Comparison of ENCODE assay signal across 11 mouse cellular contexts in the genomic region with DNA sequence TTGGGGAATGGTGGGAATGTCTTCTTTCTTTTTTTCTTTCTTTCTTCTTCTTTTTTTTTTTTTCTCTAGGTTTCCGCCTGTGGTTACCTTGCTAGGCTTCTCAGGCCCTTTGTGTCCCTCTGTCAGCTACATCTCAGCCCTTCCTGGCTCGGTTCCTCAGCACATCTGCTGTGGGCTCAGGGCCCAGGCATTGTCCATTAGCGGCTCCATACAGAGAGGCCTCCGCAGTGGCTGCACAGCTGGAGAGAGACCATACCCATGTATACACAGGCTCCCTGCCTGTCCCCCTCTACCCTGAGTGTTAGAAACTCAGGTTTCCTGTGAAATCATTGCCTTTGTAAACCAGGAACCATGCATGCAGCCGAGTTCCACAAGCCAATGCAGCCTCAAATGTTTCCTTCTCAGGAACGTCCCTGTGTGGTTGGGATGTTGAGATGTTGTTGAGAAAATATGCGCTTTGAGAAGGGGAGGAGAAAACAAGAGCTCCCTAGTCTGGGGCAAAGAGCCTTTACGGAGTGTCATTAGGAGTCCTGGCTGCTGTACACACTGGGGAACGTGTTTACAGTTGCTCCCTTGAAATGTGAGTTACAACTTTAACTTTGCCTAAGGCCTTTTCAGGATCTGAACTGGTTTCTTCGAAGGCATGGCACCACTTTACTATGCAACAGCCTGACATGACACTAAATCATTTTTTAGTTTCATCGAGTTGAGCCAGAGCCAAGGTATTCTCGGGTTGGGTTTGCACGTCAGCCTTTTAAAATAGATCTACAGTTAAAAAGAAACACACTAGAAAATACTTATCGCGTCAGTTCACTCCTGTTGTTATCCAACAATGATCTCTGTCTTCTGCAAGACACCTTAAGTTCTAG. TPM values are rescaled to one million over a fixed set of nuclear protein-coding genes. Genes with fewer than 3 reads are reported as not detected.
A peak's percentile ranks its signal among the peaks of the same experiment; 100 is the strongest.
DNase-seq lines count a peak whose midpoint lies in the region; ATAC-seq lines count a peak whose summit lies in the region.
"Had no signal": no experiment of that assay in that cellular context is flagged by ENCODE, and none has a peak within 500 bp of the region (broad histone marks: within the 10 kb centered on the region; RNA-seq: fewer than 3 reads in every experiment).

No protein-coding gene starts in this region.

- H3K9me3 ChIP-seq in heart, embryonic 13.5 days: no peaks in the 10 kb centered on the region
- no peaks in the 10 kb centered on the region for H3K9me3 ChIP-seq in heart, embryonic 10.5 days
- H3K9me3 ChIP-seq in midbrain, embryonic 16.5 days (replicated peaks; ENCODE audit: control insufficient read depth, low read length, poor library complexity, severe bottlenecking): no peaks in the 10 kb centered on the region
- no peaks in the 10 kb centered on the region for H3K9me3 ChIP-seq in midbrain, embryonic 14.5 days (ENCODE audit: control insufficient read depth, low read length)
- H3K9me3 ChIP-seq in intestine, embryonic 16.5 days (ENCODE audit: control insufficient read depth, low read length): no peaks in the 10 kb centered on the region
- H3K9me3 ChIP-seq in liver, embryonic 12.5 days (replicated peaks): no peaks in the 10 kb centered on the region

- H3K9ac ChIP-seq in heart, embryonic 13.5 days: no peak overlapping the region
- H3K9ac ChIP-seq in midbrain, embryonic 16.5 days (ENCODE audit: low read depth, low read length): 0 out of 2 replicates have a peak overlapping the region, but pooled peaks have one; percentile 1
- H3K9ac ChIP-seq in midbrain, embryonic 14.5 days (replicated peaks; ENCODE audit: low read length): no peak overlapping the region
- 0 out of 2 replicates have a peak overlapping the region, but pooled peaks have one; percentile 12 for H3K9ac ChIP-seq in intestine, embryonic 16.5 days (ENCODE audit: low read depth, low read length)
- H3K9ac ChIP-seq in liver, embryonic 12.5 days: no peak overlapping the region

- 59% methylated on average over 15 of the region's 15 CpGs for WGBS in heart, embryonic 13.5 days
- WGBS in heart, embryonic 10.5 days: 68% methylated on average over 15 of the region's 15 CpGs
- WGBS in midbrain, embryonic 16.5 days: 69% methylated on average over 15 of the region's 15 CpGs
- whole genome bisulfite sequencing in midbrain, embryonic 14.5 days: 70% methylated on average over 15 of the region's 15 CpGs
- WGBS in intestine, embryonic 16.5 days: 55% methylated on average over 15 of the region's 15 CpGs
- WGBS in liver, embryonic 12.5 days (ENCODE audit: insufficient replicate concordance): 61% methylated on average over 15 of the region's 15 CpGs

- H3K4me1 ChIP-seq in heart, embryonic 13.5 days: peaks cover 22% of the 10 kb centered on the region
- H3K4me1 ChIP-seq in heart, embryonic 10.5 days: peaks cover 15% of the 10 kb centered on the region
- no peaks in the 10 kb centered on the region for H3K4me1 ChIP-seq in midbrain, embryonic 16.5 days (ENCODE audit: control insufficient read depth, insufficient read depth, low read length)
- H3K4me1 ChIP-seq in midbrain, embryonic 14.5 days (ENCODE audit: control insufficient read depth, insufficient read depth, low read length): 0 out of 2 replicates have a peak, but pooled peaks cover 3% of the 10 kb centered on the region
- H3K4me1 ChIP-seq in intestine, embryonic 16.5 days (ENCODE audit: control insufficient read depth, insufficient read depth, low read length): peaks cover 6% of the 10 kb centered on the region; the same call in 1 of the 2 replicates
- H3K4me1 ChIP-seq in liver, embryonic 12.5 days: no peaks in the 10 kb centered on the region; the same call in 1 of the 2 replicates

- 0 out of 2 replicates have a peak overlapping the region, but pooled peaks have one; percentile 25 for H3K27ac ChIP-seq in heart, embryonic 13.5 days (replicated peaks)
- H3K27ac ChIP-seq in heart, embryonic 10.5 days: no peak overlapping the region
- no peak overlapping the region for H3K27ac ChIP-seq in midbrain, embryonic 16.5 days (ENCODE audit: low read length)
- no peak overlapping the region for H3K27ac ChIP-seq in midbrain, embryonic 14.5 days (replicated peaks; ENCODE audit: low read depth, low read length)
- H3K27ac ChIP-seq in intestine, embryonic 16.5 days (ENCODE audit: low read length): peak overlapping the region; percentile 79
- no peak overlapping the region for H3K27ac ChIP-seq in liver, embryonic 12.5 days

- no peak overlapping the region for H3K4me2 ChIP-seq in heart, embryonic 13.5 days
- no peak overlapping the region for H3K4me2 ChIP-seq in midbrain, embryonic 16.5 days (ENCODE audit: low read length)
- no peak overlapping the region for H3K4me2 ChIP-seq in midbrain, embryonic 14.5 days (ENCODE audit: low read length)
- H3K4me2 ChIP-seq in intestine, embryonic 16.5 days (ENCODE audit: low read depth, low read length): no peak overlapping the region
- no peak overlapping the region for H3K4me2 ChIP-seq in liver, embryonic 12.5 days
- H3K4me2 ChIP-seq: liver, embryonic 11.5 days had no signal

- no peaks in the 10 kb centered on the region for H3K36me3 ChIP-seq in heart, embryonic 13.5 days
- no peaks in the 10 kb centered on the region for H3K36me3 ChIP-seq in heart, embryonic 10.5 days
- H3K36me3 ChIP-seq in midbrain, embryonic 16.5 days (ENCODE audit: control insufficient read depth, insufficient read depth, low read length): no peaks in the 10 kb centered on the region
- H3K36me3 ChIP-seq in midbrain, embryonic 14.5 days (ENCODE audit: control insufficient read depth, insufficient read depth, low read length): no peaks in the 10 kb centered on the region
- no peaks in the 10 kb centered on the region for H3K36me3 ChIP-seq in intestine, embryonic 16.5 days (ENCODE audit: control insufficient read depth, insufficient read depth, low read length)
- no peaks in the 10 kb centered on the region for H3K36me3 ChIP-seq in liver, embryonic 12.5 days

- DNase-seq in heart, embryonic 10.5 days (ENCODE audit: low spot score): no peak
- DNase-seq in midbrain, embryonic 14.5 days: no peak
- no peak for DNase-seq in spleen, postnatal 4 days (ENCODE audit: low spot score in 2 of 2)
- DNase-seq: kidney, postnatal 36 days; right cerebral cortex, adult 18-20 months; thymus, postnatal 14 days had no signal

- H3K27me3 ChIP-seq in heart, embryonic 13.5 days (replicated peaks): no peaks in the 10 kb centered on the region
- 0 out of 2 replicates have a peak, but pooled peaks cover 5% of the 10 kb centered on the region for H3K27me3 ChIP-seq in heart, embryonic 10.5 days (ENCODE audit: insufficient read depth, poor library complexity, severe bottlenecking)
- no peaks in the 10 kb centered on the region for H3K27me3 ChIP-seq in midbrain, embryonic 16.5 days (ENCODE audit: control insufficient read depth, insufficient read depth, low read depth, low read length)
- H3K27me3 ChIP-seq in midbrain, embryonic 14.5 days (ENCODE audit: control insufficient read depth, insufficient read depth, low read length): no peaks in the 10 kb centered on the region
- H3K27me3 ChIP-seq in intestine, embryonic 16.5 days (replicated peaks; ENCODE audit: control insufficient read depth, insufficient read depth, low read length): no peaks in the 10 kb centered on the region
- H3K27me3 ChIP-seq in liver, embryonic 12.5 days (replicated peaks): no peaks in the 10 kb centered on the region

- H3K4me3 ChIP-seq in heart, embryonic 13.5 days: no peak overlapping the region
- no peak overlapping the region for H3K4me3 ChIP-seq in heart, embryonic 10.5 days
- H3K4me3 ChIP-seq in midbrain, embryonic 16.5 days (ENCODE audit: low read depth, low read length): no peak overlapping the region
- no peak overlapping the region for H3K4me3 ChIP-seq in midbrain, embryonic 14.5 days (replicated peaks; ENCODE audit: low read depth, low read length)
- H3K4me3 ChIP-seq in intestine, embryonic 16.5 days (ENCODE audit: low read length): no peak overlapping the region
- no peak overlapping the region for H3K4me3 ChIP-seq in liver, embryonic 12.5 days

- ATAC-seq in heart, embryonic 13.5 days (ENCODE audit: extremely low read depth, insufficient number of reproducible peaks, low FRiP score, low TSS enrichment): no peak
- no peak for ATAC-seq in midbrain, embryonic 16.5 days
- ATAC-seq in midbrain, embryonic 14.5 days (ENCODE audit: low FRiP score, low TSS enrichment): no peak
- peak; percentile 85 for ATAC-seq in intestine, embryonic 16.5 days
- no peak for ATAC-seq in liver, embryonic 12.5 days

RNA-seq across cellular contexts. Expression of a gene that starts 15.4 kb away (rescaled TPM):
- polyA plus RNA-seq in heart, embryonic 13.5 days (2015; fragmentation: Nextera tagmentation; extraction: Ambion mirVana): 0.79 and 0.84 TPM in 2 replicates
- 0.95 and 1.6 TPM in 2 replicates for polyA plus RNA-seq in heart, embryonic 10.5 days (2016; fragmentation: Nextera tagmentation; extraction: Ambion mirVana)
- polyA plus RNA-seq in midbrain, embryonic 16.5 days (2015; fragmentation: Nextera tagmentation; extraction: Ambion mirVana): 0.99 and 1.4 TPM in 2 replicates
- 0.63 and 0.87 TPM in 2 replicates for polyA plus RNA-seq in midbrain, embryonic 14.5 days (2014; fragmentation: Nextera tagmentation; extraction: Ambion mirVana)
- 27.0 and 27.4 TPM in 2 replicates for polyA plus RNA-seq in intestine, embryonic 16.5 days (2015; fragmentation: Nextera tagmentation; extraction: Ambion mirVana)
- 1.9 and 2.0 TPM in 2 replicates for polyA plus RNA-seq in liver, embryonic 12.5 days (2016; fragmentation: Nextera tagmentation; extraction: Ambion mirVana)

RNA-seq across cellular contexts. Expression of a gene that starts 54.6 kb away (rescaled TPM):
- 7.0 and 8.0 TPM in 2 replicates for polyA plus RNA-seq in heart, embryonic 13.5 days (2015; fragmentation: Nextera tagmentation; extraction: Ambion mirVana)
- polyA plus RNA-seq in heart, embryonic 10.5 days (2016; fragmentation: Nextera tagmentation; extraction: Ambion mirVana): 9.9 and 12.3 TPM in 2 replicates
- 2.8 and 3.4 TPM in 2 replicates for polyA plus RNA-seq in midbrain, embryonic 16.5 days (2015; fragmentation: Nextera tagmentation; extraction: Ambion mirVana)
- polyA plus RNA-seq in midbrain, embryonic 14.5 days (2014; fragmentation: Nextera tagmentation; extraction: Ambion mirVana): 1.3 and 3.6 TPM in 2 replicates
- polyA plus RNA-seq in intestine, embryonic 16.5 days (2015; fragmentation: Nextera tagmentation; extraction: Ambion mirVana): 15.4 and 16.6 TPM in 2 replicates
- polyA plus RNA-seq in liver, embryonic 12.5 days (2016; fragmentation: Nextera tagmentation; extraction: Ambion mirVana): 6.3 and 7.1 TPM in 2 replicates

Comparison
In these comparisons a context has a peak if more than half of its experiments do, and no peak if none do; other contexts are left out.
1. H3K27ac ChIP-seq: peak in heart, embryonic 13.5 days (single experiment) and intestine, embryonic 16.5 days (single experiment); none in heart, embryonic 10.5 days (single experiment), midbrain, embryonic 16.5 days (single experiment), midbrain, embryonic 14.5 days (single experiment) and liver, embryonic 12.5 days (single experiment).
2. H3K9ac ChIP-seq: peak in midbrain, embryonic 16.5 days (single experiment) and intestine, embryonic 16.5 days (single experiment); none in heart, embryonic 13.5 days (single experiment), midbrain, embryonic 14.5 days (single experiment) and liver, embryonic 12.5 days (single experiment).